In genomic region chr8:45975126-45975836, GRCm38 (mm10) we compare ENCODE assay signal across 8 mouse cellular contexts. TPM values are rescaled to one million over a fixed set of nuclear protein-coding genes. Genes with fewer than 3 reads are reported as not detected.
DNase-seq lines count a peak whose midpoint lies in the region; ATAC-seq and TF ChIP-seq lines count a peak whose summit lies in the region.

TSS of gene 1700029J07Rik (minus strand) at chr8:45975252.
TSS of gene Ufsp2 (plus strand) at chr8:45975528.

- H3K4me3 ChIP-seq in cortical plate, adult 2 months (ENCODE audit: insufficient read depth, low read length), result peak within 1 kb of the TSS; percentile 47
- H3K4me3 ChIP-seq in megakaryocyte, embryonic 14.5 days (replicated peaks), result peak within 1 kb of the TSS; percentile 97

- ATAC-seq in activated CD4-positive, CD25-positive, alpha-beta regulatory T cell, adult 4 months, result peak; percentile 93

- peaks cover 12% of the 10 kb centered on the region for H3K9me3 ChIP-seq in megakaryocyte, embryonic 14.5 days

- peaks cover 52% of the 10 kb centered on the region for H3K36me3 ChIP-seq in megakaryocyte, embryonic 14.5 days (replicated peaks; ENCODE audit: low read length)

- TF ChIP-seq POLR2A in cortical plate, adult 2 months (IDR thresholded peaks at IDR 0.05; ENCODE audit: extremely low read depth, insufficient read depth, low read length), result peak; percentile 92

- H3K27me3 ChIP-seq in megakaryocyte, embryonic 14.5 days (replicated peaks), result no peaks in the 10 kb centered on the region

- H3K27ac ChIP-seq in cortical plate, adult 2 months (ENCODE audit: insufficient read depth, low read length), result 0 out of 2 replicates have a peak within 1 kb of the TSS, but pooled peaks have one; percentile 9

- DNase-seq in gastrocnemius, adult 8-10 months (ENCODE audit: low spot score in 2 of 2), result peak; percentile 93
- DNase-seq in hindlimb bud, embryonic 11.5 days (ENCODE audit: extremely low spot score, low read depth, low spot score), result peak; percentile 98
- peak; percentile 98 for DNase-seq in left cerebral cortex, adult 8-10 months (ENCODE audit: low spot score in 2 of 2)
- DNase-seq in right cerebral cortex, postnatal 10 days (ENCODE audit: low spot score in 2 of 2), result peak; percentile 99
- peak; percentile 97 for DNase-seq in urinary bladder, postnatal 25 days (ENCODE audit: low spot score)

- peaks cover 3% of the 10 kb centered on the region; the same call in 1 of the 2 replicates for H3K4me1 ChIP-seq in cortical plate, adult 2 months (ENCODE audit: control insufficient read depth, insufficient read depth, low read length)
- peaks cover 35% of the 10 kb centered on the region for H3K4me1 ChIP-seq in megakaryocyte, embryonic 14.5 days

- TF ChIP-seq CTCF in cortical plate, adult 2 months (IDR thresholded peaks at IDR 0.05; ENCODE audit: extremely low read depth, insufficient read depth, low read length), result 0 out of 2 replicates have a peak, but pooled peaks have one; percentile 12

RNA-seq across cellular contexts. Expression of gene 1700029J07Rik, which starts in this region (rescaled TPM):
- 1 to 10 TPM; 1.0 to 1.2 TPM for polyA plus RNA-seq in activated CD4-positive, CD25-positive, alpha-beta regulatory T cell, adult 4 months (2017; shearing (Covaris generic))
- 7.0 and 8.2 TPM in 2 replicates for polyA plus RNA-seq in cortical plate, adult 2 months (2012; rRNA removed)
- under 1 TPM; 0.27 to 0.62 (median 0.37) TPM for total RNA-seq in gastrocnemius, adult 8-10 months (2022)
- 1 to 10 TPM; 2.2 to 3.9 (median 2.6) TPM for total RNA-seq in left cerebral cortex, adult 8-10 months (2022)
- polyA plus RNA-seq in megakaryocyte, embryonic 14.5 days (2012; ENCODE audit: insufficient read depth, low replicate concordance), result 0.75 TPM in 1 of 2 replicates, not detected in the other

RNA-seq across cellular contexts. Expression of gene Ufsp2, which starts in this region (rescaled TPM):
- polyA plus RNA-seq in activated CD4-positive, CD25-positive, alpha-beta regulatory T cell, adult 4 months (2017; shearing (Covaris generic)), result 10 to 100 TPM; 61.5 to 66.8 TPM
- polyA plus RNA-seq in cortical plate, adult 2 months (2012; rRNA removed), result 64.2 and 64.6 TPM in 2 replicates
- total RNA-seq in gastrocnemius, adult 8-10 months (2022), result 10 to 100 TPM; 37.2 to 41.5 (median 39.0) TPM
- total RNA-seq in left cerebral cortex, adult 8-10 months (2022), result 10 to 100 TPM; 57.0 to 62.2 (median 57.7) TPM
- polyA plus RNA-seq in megakaryocyte, embryonic 14.5 days (2012; ENCODE audit: insufficient read depth, low replicate concordance), result 2.5 TPM in 1 of 2 replicates, not detected in the other

Comparison
In these comparisons a context has a peak if more than half of its experiments do, and no peak if none do; other contexts are left out.
1. Peak in every context shown above with its lines: DNase-seq, ATAC-seq, H3K4me3 ChIP-seq and H3K27ac ChIP-seq.
2. RNA of gene Ufsp2 (polyA plus RNA-seq): 61.5 to 66.8 TPM in activated CD4-positive, CD25-positive, alpha-beta regulatory T cell, adult 4 months and 64.2 to 64.6 TPM in cortical plate, adult 2 months; 2.5 TPM in megakaryocyte, embryonic 14.5 days; every median in the first group is over 10 times any median in the second.